Mouse (Mus musculus): Measurements from ENCODE around the gene Atp9a. TPM values are rescaled to one million over a fixed set of nuclear protein-coding genes. Genes with fewer than 3 reads are reported as not detected.

Gene Atp9a
- polyA plus RNA-seq, 1 experiment, result 28.9 TPM

DNA sequence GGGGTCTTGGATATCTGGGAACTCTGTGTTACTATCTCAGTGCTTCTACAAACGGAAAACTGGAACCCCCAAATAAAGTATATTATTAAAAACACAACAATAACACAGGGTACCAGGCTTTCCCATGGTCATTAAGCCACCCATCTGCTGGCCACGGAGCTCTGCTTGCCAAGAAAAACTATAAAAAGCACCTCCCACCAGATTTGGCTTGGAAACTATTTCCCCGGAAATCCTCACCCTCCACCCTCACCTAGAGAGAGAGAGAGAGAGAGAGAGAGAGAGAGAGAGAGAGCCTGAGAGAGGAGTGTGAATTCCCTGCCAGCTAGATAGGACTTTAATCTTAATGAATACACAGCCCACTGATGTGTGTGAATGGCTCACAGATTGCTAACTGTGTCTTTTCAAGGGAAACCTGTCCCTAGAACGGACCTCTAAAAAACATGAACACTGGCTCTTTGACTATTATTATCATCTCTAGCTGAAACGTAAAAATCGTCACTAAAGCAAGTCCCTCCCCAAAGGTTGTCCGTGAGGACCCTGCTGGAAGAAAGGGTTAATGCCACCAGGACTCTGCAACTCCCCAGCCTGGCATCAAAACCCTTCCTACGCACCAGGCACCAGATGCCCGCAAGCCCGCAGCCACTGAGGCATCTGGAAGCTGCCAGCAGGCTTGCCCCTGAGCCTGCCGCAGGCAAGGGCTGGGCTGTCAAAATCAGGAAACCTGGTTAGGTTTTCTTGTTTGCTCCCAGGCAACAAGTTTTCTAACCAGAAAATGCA, 153.4 kb downstream of the Atp9a start:
- Histone ChIP-seq H3K9ac (ENCODE audit: low read depth, poor library complexity, severe bottlenecking) (no peak overlapping the region), H3K4me1 (ENCODE audit: control insufficient read depth, insufficient read depth, low read length) (peaks cover 5% of the 10 kb centered on the region), H3K9me3 (replicated peaks; ENCODE audit: control insufficient read depth, insufficient read depth, low read length, poor library complexity, severe bottlenecking) (no peaks in the 10 kb centered on the region), H3K36me3 (ENCODE audit: control insufficient read depth, insufficient read depth, low read length, poor library complexity, severe bottlenecking) (no peaks in the 10 kb centered on the region), H3K27me3 (ENCODE audit: control insufficient read depth, insufficient read depth, low read length, poor library complexity, severe bottlenecking) (no peaks in the 10 kb centered on the region), H3K4me3 (ENCODE audit: low read depth, low read length) (no peak overlapping the region), H3K27ac (ENCODE audit: insufficient read depth, low read length) (no peak overlapping the region)
- TF ChIP-seq CTCF (IDR thresholded peaks at IDR 0.05; ENCODE audit: low read depth, low read length) (no peak), POLR2A (IDR thresholded peaks at IDR 0.05; ENCODE audit: insufficient read depth, low read length) (no peak), EP300 (IDR thresholded peaks at IDR 0.05; ENCODE audit: insufficient read depth, low read depth, low read length) (no peak)

DNA sequence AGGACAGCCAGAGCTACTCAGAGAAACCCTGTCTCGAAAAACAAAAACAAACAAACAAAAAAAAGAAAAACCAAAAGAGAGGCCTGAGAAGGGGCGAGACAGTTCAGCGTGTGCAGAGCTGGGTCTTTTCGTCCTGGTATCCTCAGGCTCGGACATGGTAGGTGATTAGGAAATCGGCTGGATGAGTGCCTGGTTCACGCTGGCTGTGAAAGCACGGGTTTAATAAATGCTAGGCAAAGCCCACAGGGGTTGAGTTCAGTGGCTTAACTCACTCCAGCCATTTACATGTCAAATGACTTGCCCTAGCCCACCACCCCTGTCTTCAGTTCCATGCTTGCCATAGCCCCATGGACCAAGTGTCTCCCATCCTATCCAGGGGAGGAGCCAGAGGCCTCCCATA, 155.1 kb downstream of the Atp9a start:
- H3K9me3 ChIP-seq (replicated peaks; ENCODE audit: control insufficient read depth, insufficient read depth, low read length, poor library complexity, severe bottlenecking), result no peaks in the 10 kb centered on the region
- no peak for TF ChIP-seq CTCF (IDR thresholded peaks at IDR 0.05; ENCODE audit: low read depth, low read length)
- no peak for TF ChIP-seq EP300 (IDR thresholded peaks at IDR 0.05; ENCODE audit: insufficient read depth, low read depth, low read length)
- TF ChIP-seq POLR2A (IDR thresholded peaks at IDR 0.05; ENCODE audit: insufficient read depth, low read length), result no peak
- H3K27me3 ChIP-seq (ENCODE audit: control insufficient read depth, insufficient read depth, low read length, poor library complexity, severe bottlenecking), result no peaks in the 10 kb centered on the region
- peaks cover 5% of the 10 kb centered on the region for H3K4me1 ChIP-seq (ENCODE audit: control insufficient read depth, insufficient read depth, low read length)
- H3K4me3 ChIP-seq (ENCODE audit: low read depth, low read length), result no peak overlapping the region
- no peak overlapping the region for H3K27ac ChIP-seq (ENCODE audit: insufficient read depth, low read length)
- H3K36me3 ChIP-seq (ENCODE audit: control insufficient read depth, insufficient read depth, low read length, poor library complexity, severe bottlenecking), result no peaks in the 10 kb centered on the region
- H3K9ac ChIP-seq (ENCODE audit: low read depth, poor library complexity, severe bottlenecking), result no peak overlapping the region

GRCm38 (mm10) chr2:168586512-168586911, 155.7 kb downstream of the Atp9a start:
- no peak overlapping the region for H3K27ac ChIP-seq (ENCODE audit: insufficient read depth, low read length)
- H3K9me3 ChIP-seq (replicated peaks; ENCODE audit: control insufficient read depth, insufficient read depth, low read length, poor library complexity, severe bottlenecking), result no peaks in the 10 kb centered on the region
- no peak for TF ChIP-seq POLR2A (IDR thresholded peaks at IDR 0.05; ENCODE audit: insufficient read depth, low read length)
- H3K4me1 ChIP-seq (ENCODE audit: control insufficient read depth, insufficient read depth, low read length), result peaks cover 5% of the 10 kb centered on the region
- H3K27me3 ChIP-seq (ENCODE audit: control insufficient read depth, insufficient read depth, low read length, poor library complexity, severe bottlenecking), result no peaks in the 10 kb centered on the region
- H3K4me3 ChIP-seq (ENCODE audit: low read depth, low read length), result no peak overlapping the region
- H3K36me3 ChIP-seq (ENCODE audit: control insufficient read depth, insufficient read depth, low read length, poor library complexity, severe bottlenecking), result no peaks in the 10 kb centered on the region
- no peak overlapping the region for H3K9ac ChIP-seq (ENCODE audit: low read depth, poor library complexity, severe bottlenecking)

DNA sequence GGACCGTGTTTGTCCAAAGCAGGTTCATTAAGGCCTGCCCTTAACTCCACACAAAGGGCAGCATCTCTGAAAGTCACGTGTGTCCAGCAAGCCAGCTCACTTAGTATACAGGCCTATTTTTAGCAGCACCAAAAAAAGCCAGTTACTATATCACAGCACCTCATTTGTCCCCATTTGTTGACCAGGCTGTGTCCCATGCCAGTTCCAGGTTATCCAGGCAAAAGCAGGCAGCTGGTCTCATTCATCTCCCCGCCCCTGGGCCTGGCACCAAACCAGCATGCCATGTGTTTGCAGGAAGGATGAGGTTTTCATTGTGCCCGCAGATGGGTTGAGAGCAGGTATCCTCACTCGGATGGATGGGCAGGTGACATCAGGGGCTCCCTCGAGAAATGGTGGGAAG, 157.4 kb downstream of the Atp9a start:
- Histone ChIP-seq H3K36me3 (ENCODE audit: control insufficient read depth, insufficient read depth, low read length, poor library complexity, severe bottlenecking) (no peaks in the 10 kb centered on the region), H3K4me1 (ENCODE audit: control insufficient read depth, insufficient read depth, low read length) (peaks cover 5% of the 10 kb centered on the region), H3K4me3 (ENCODE audit: low read depth, low read length) (no peak overlapping the region), H3K27ac (ENCODE audit: insufficient read depth, low read length) (no peak overlapping the region), H3K9me3 (replicated peaks; ENCODE audit: control insufficient read depth, insufficient read depth, low read length, poor library complexity, severe bottlenecking) (no peaks in the 10 kb centered on the region), H3K27me3 (ENCODE audit: control insufficient read depth, insufficient read depth, low read length, poor library complexity, severe bottlenecking) (no peaks in the 10 kb centered on the region), H3K9ac (ENCODE audit: low read depth, poor library complexity, severe bottlenecking) (no peak overlapping the region)
- TF ChIP-seq CTCF (IDR thresholded peaks at IDR 0.05; ENCODE audit: low read depth, low read length) (no peak), POLR2A (IDR thresholded peaks at IDR 0.05; ENCODE audit: insufficient read depth, low read length) (no peak), EP300 (IDR thresholded peaks at IDR 0.05; ENCODE audit: insufficient read depth, low read depth, low read length) (no peak)

Other genes with a start within 250 kb of the Atp9a start
- gene Nfatc2, start 140.8 kb downstream of the Atp9a start, polyA plus RNA-seq (2011; ENCODE audit: insufficient read depth, insufficient read length, low read depth, missing spikeins), result 7.8 and 8.7 TPM in 2 replicates
- 244 and 245 TPM in 2 replicates for gene Sall4, start 25.5 kb upstream of the Atp9a start, polyA plus RNA-seq (2011; ENCODE audit: insufficient read depth, insufficient read length, low read depth, missing spikeins)
- 35.9 and 37.7 TPM in 2 replicates for gene Zfp64, start 213.2 kb upstream of the Atp9a start, polyA plus RNA-seq (2011; ENCODE audit: insufficient read depth, insufficient read length, low read depth, missing spikeins)